In the genomic region with DNA sequence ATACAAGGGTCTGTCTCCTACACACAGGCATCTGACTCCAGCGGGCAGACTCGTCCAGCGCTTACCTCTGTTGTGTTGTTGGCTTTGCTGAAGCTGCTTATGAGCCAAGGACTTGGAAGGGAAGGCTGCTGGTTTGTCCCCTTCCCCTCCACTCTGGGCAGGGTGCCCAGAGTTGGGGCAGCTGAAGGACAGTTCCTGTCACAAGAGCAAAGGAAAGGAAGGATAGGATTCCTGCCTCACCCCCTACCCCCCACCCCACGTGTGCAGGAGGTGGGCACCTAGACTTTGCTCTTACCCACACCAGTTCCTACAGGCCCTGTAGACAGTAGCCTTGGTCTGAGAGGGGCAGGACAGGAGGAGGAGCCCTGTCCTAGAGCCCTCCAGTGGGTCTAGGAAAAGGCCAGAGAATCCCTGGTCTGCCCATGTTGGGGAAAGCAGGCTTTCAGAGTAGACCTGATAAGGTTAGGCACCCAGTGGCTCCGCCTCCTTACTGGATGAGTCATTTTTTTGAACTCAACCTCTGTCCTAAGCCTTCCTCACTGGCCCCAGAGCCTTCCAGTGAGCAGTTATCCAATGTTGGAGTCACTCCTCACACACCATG, we compare ENCODE assay signal across 18 mouse cellular contexts. TPM values are rescaled to one million over a fixed set of nuclear protein-coding genes. Genes with fewer than 3 reads are reported as not detected.
A peak's percentile ranks its signal among the peaks of the same experiment; 100 is the strongest.
DNase-seq lines count a peak whose midpoint lies in the region; ATAC-seq and TF ChIP-seq lines count a peak whose summit lies in the region.
"Had no signal": no experiment of that assay in that cellular context is flagged by ENCODE, and none has a peak within 500 bp of the region (broad histone marks: within the 10 kb centered on the region; RNA-seq: fewer than 3 reads in every experiment).

No protein-coding gene starts in this region.

- TF ChIP-seq EP300 in MEL (IDR thresholded peaks at IDR 0.05; ENCODE audit: low read depth in 1 of 2, low read length in 2 of 2), result no peak
- no peak for TF ChIP-seq EP300 in heart, postnatal 0 days (IDR thresholded peaks at IDR 0.05; ENCODE audit: low read depth)

- no peak overlapping the region for H3K4me3 ChIP-seq in kidney, embryonic 15.5 days (replicated peaks)
- H3K4me3 ChIP-seq in MEL (ENCODE audit: control insufficient read depth in 1 of 2, insufficient read depth in 1 of 2, low read depth in 2 of 2, low read length in 2 of 2), result no peak overlapping the region
- no peak overlapping the region for H3K4me3 ChIP-seq in heart, postnatal 0 days (ENCODE audit: low read depth, low read length)
- H3K4me3 ChIP-seq: erythroblast, embryonic 14.5 days; limb, embryonic 12.5 days; midbrain, embryonic 12.5 days; neural tube, embryonic 12.5 days had no signal

- no peak overlapping the region for H3K27ac ChIP-seq in kidney, embryonic 15.5 days
- H3K27ac ChIP-seq in MEL (ENCODE audit: control insufficient read depth, low read depth, low read length), result no peak overlapping the region
- H3K27ac ChIP-seq in heart, postnatal 0 days (ENCODE audit: low read depth), result peak overlapping the region; percentile 56
- H3K27ac ChIP-seq: limb, embryonic 12.5 days; midbrain, embryonic 12.5 days; neural tube, embryonic 12.5 days had no signal

- ATAC-seq in kidney, embryonic 15.5 days (replicated peaks; ENCODE audit: low FRiP score), result no peak
- peak; percentile 88 for ATAC-seq in heart, postnatal 0 days (ENCODE audit: insufficient read depth, low read depth)

- peaks cover 6% of the 10 kb centered on the region for H3K4me1 ChIP-seq in kidney, embryonic 15.5 days
- H3K4me1 ChIP-seq in MEL (ENCODE audit: control insufficient read depth in 1 of 2, insufficient read depth in 2 of 2, low read length in 2 of 2), result peaks cover 0 to 9% of the 10 kb centered on the region in 2 experiments; a peak in 3 of 4 replicates
- peaks cover 8% of the 10 kb centered on the region; the same call in 1 of the 2 replicates for H3K4me1 ChIP-seq in heart, postnatal 0 days (ENCODE audit: control insufficient read depth, insufficient read depth)

- H3K79me2 ChIP-seq in MEL (ENCODE audit: control insufficient read depth, insufficient read depth, low read length, poor library complexity), result no peaks in the 10 kb centered on the region

- H3K9ac ChIP-seq in kidney, embryonic 15.5 days, result no peak overlapping the region
- no peak overlapping the region for H3K9ac ChIP-seq in MEL (ENCODE audit: control insufficient read depth, low read depth, low read length, poor library complexity, severe bottlenecking)
- H3K9ac ChIP-seq in heart, postnatal 0 days (replicated peaks; ENCODE audit: low read depth, low read length), result no peak overlapping the region
- H3K9ac ChIP-seq: limb, embryonic 12.5 days; midbrain, embryonic 12.5 days; neural tube, embryonic 12.5 days had no signal

- DNase-seq in adrenal gland, postnatal 14 days, result peak; percentile 57
- DNase-seq in adrenal gland, adult 18-20 months (ENCODE audit: low spot score in 2 of 2), result no peak
- peak; percentile 30 for DNase-seq in kidney, postnatal 10 days
- DNase-seq in MEL (ENCODE audit: low read depth, low spot score), result peak; percentile 29
- DNase-seq in heart, postnatal 0 days (ENCODE audit: low spot score), result peak; percentile 61
- no peak for DNase-seq in thymus, postnatal 4 days
- no peak for DNase-seq in gastrocnemius, postnatal 14 days
- DNase-seq: layer of hippocampus, postnatal 36 days; spleen, adult 18-20 months had no signal

- no peaks in the 10 kb centered on the region for H3K36me3 ChIP-seq in kidney, embryonic 15.5 days
- peaks cover 0 to 2% of the 10 kb centered on the region in 2 experiments; a peak in 1 of 4 replicates for H3K36me3 ChIP-seq in MEL (ENCODE audit: control insufficient read depth in 1 of 2, insufficient read depth in 2 of 2, low read length in 2 of 2)
- H3K36me3 ChIP-seq in heart, postnatal 0 days (replicated peaks; ENCODE audit: control insufficient read depth, insufficient read depth, low read length), result no peaks in the 10 kb centered on the region
- H3K36me3 ChIP-seq: limb, embryonic 12.5 days; midbrain, embryonic 12.5 days; neural tube, embryonic 12.5 days had no signal

- intact Hi-C loops in gastrocnemius, postnatal 14 days (cut with DNase I; ENCODE audit: low total_unique reads), result no loop called here

- H3K4me2 ChIP-seq in kidney, embryonic 15.5 days, result no peak overlapping the region
- H3K4me2 ChIP-seq in heart, postnatal 0 days (ENCODE audit: low read depth, low read length), result 0 out of 2 replicates have a peak overlapping the region, but pooled peaks have one; percentile 1
- H3K4me2 ChIP-seq: limb, embryonic 12.5 days; midbrain, embryonic 12.5 days; neural tube, embryonic 12.5 days had no signal

- no peak for TF ChIP-seq POLR2A in MEL (IDR thresholded peaks at IDR 0.05; ENCODE audit: control insufficient read depth in 1 of 2, insufficient read depth in 1 of 2, low read depth in 1 of 2, low read length in 2 of 2, poor library complexity in 1 of 2)

- 66% methylated on average over 5 of the region's 5 CpGs for WGBS in kidney, embryonic 15.5 days
- WGBS in heart, postnatal 0 days, result 29% methylated on average over 5 of the region's 5 CpGs

- peaks cover 24% of the 10 kb centered on the region for H3K27me3 ChIP-seq in kidney, embryonic 15.5 days
- H3K27me3 ChIP-seq in MEL (ENCODE audit: control insufficient read depth in 1 of 2, insufficient read depth in 2 of 2, low read length in 2 of 2), result no peaks in the 10 kb centered on the region
- H3K27me3 ChIP-seq in heart, postnatal 0 days (ENCODE audit: control insufficient read depth, insufficient read depth, low read length), result peaks cover 24% of the 10 kb centered on the region

- no peak for TF ChIP-seq CTCF in MEL (IDR thresholded peaks at IDR 0.05 in 2 of 3, conservative IDR thresholded peaks at IDR 0.05 in 1 of 3; ENCODE audit: control insufficient read depth in 1 of 3, insufficient read depth in 1 of 3, low read depth in 2 of 3, low read length in 3 of 3, poor library complexity in 1 of 3, severe bottlenecking in 1 of 3)
- no peak for TF ChIP-seq CTCF in heart, postnatal 0 days (IDR thresholded peaks at IDR 0.05; ENCODE audit: low read depth)

- no peaks in the 10 kb centered on the region for H3K9me3 ChIP-seq in kidney, embryonic 15.5 days (replicated peaks)
- H3K9me3 ChIP-seq in MEL (replicated peaks; ENCODE audit: insufficient read depth, low read length), result no peaks in the 10 kb centered on the region
- no peaks in the 10 kb centered on the region for H3K9me3 ChIP-seq in heart, postnatal 0 days (replicated peaks; ENCODE audit: control insufficient read depth, low read length)
- H3K9me3 ChIP-seq: limb, embryonic 12.5 days; midbrain, embryonic 12.5 days; neural tube, embryonic 12.5 days had no signal

- no peak for TF ChIP-seq RAD21 in MEL (IDR thresholded peaks at IDR 0.05; ENCODE audit: low read depth, low read length)

TF ChIP-seq in MEL, 35 proteins besides CTCF, POLR2A, EP300 and RAD21:
- TF ChIP-seq MEF2A (IDR thresholded peaks at IDR 0.05; ENCODE audit: extremely low read depth, insufficient replicate concordance, low read depth, low read length, poor library complexity, severe bottlenecking) (no peak), CHD2 (IDR thresholded peaks at IDR 0.05; ENCODE audit: low read length) (no peak), MAFK (IDR thresholded peaks at IDR 0.05; ENCODE audit: borderline replicate concordance, low read depth, low read length) (no peak), MAX (IDR thresholded peaks at IDR 0.05; ENCODE audit: low read length) (no peak), MAZ (IDR thresholded peaks at IDR 0.05; ENCODE audit: low read depth, low read length) (no peak), MXI1 (IDR thresholded peaks at IDR 0.05; ENCODE audit: low read depth, low read length) (no peak), JUND (IDR thresholded peaks at IDR 0.05; ENCODE audit: low read depth, low read length) (no peak), GATA1 (IDR thresholded peaks at IDR 0.05; ENCODE audit: low read depth, low read length) (no peak)

RNA-seq across cellular contexts. Expression of a gene that starts 10.1 kb away (rescaled TPM):
- total RNA-seq in adrenal gland, postnatal 14 days (2021), result 1.3 and 1.4 TPM in 2 replicates
- total RNA-seq in adrenal gland, adult 18-20 months (2021), result 1 to 10 TPM; 1.6 TPM
- 0.06 and 0.10 TPM in 2 replicates for polyA plus RNA-seq in kidney, embryonic 15.5 days (2015; fragmentation: Nextera tagmentation; extraction: Ambion mirVana)
- total RNA-seq in MEL (2012; rRNA removed), result 0.04 TPM in 1 of 2 replicates, not detected in the other
- polyA plus RNA-seq in MEL (2012; ENCODE audit: insufficient read depth in 1 of 2, insufficient read length in 2 of 2, low read depth in 1 of 2, low replicate concordance in 2 of 2, missing spikeins in 1 of 2), result not detected
- not detected in 2 replicates for total RNA-seq in heart, postnatal 0 days (2014; rRNA removed; ENCODE audit: low replicate concordance)
- polyA plus RNA-seq in heart, postnatal 0 days (2015; fragmentation: Nextera tagmentation; extraction: Ambion mirVana), result not detected in 2 replicates
- under 1 TPM; 0.07 to 0.10 TPM for total RNA-seq in gastrocnemius, postnatal 14 days (2021)
- polyA plus RNA-seq: erythroblast, embryonic 14.5 days; limb, embryonic 12.5 days; liver, embryonic 16.5 days had no signal

RNA-seq across cellular contexts. Expression of a gene that starts 41.0 kb away (rescaled TPM):
- total RNA-seq in adrenal gland, postnatal 14 days (2021), result 0.59 and 1.1 TPM in 2 replicates
- 1 to 10 TPM; 1.0 to 2.2 TPM for total RNA-seq in adrenal gland, adult 18-20 months (2021)
- 0.08 TPM in 1 of 2 replicates, not detected in the other for polyA plus RNA-seq in kidney, embryonic 15.5 days (2015; fragmentation: Nextera tagmentation; extraction: Ambion mirVana)
- total RNA-seq in MEL (2012; rRNA removed), result not detected in 2 replicates
- under 1 TPM in 1 of 2 experiments, not detected in 1; 0.10 TPM for polyA plus RNA-seq in MEL (2012; ENCODE audit: insufficient read depth in 1 of 2, insufficient read length in 2 of 2, low read depth in 1 of 2, low replicate concordance in 2 of 2, missing spikeins in 1 of 2)
- not detected in 2 replicates for total RNA-seq in heart, postnatal 0 days (2014; rRNA removed; ENCODE audit: low replicate concordance)
- 0.05 TPM in 1 of 2 replicates, not detected in the other for polyA plus RNA-seq in heart, postnatal 0 days (2015; fragmentation: Nextera tagmentation; extraction: Ambion mirVana)
- not detected for total RNA-seq in gastrocnemius, postnatal 14 days (2021)
- total RNA-seq: ES-E14 had no signal
- polyA plus RNA-seq: erythroblast, embryonic 14.5 days; gonadal fat pad, adult 2 months; liver, embryonic 16.5 days; testis, adult 2 months had no signal

Comparison
In these comparisons a context has a peak if more than half of its experiments do, and no peak if none do; other contexts are left out.
1. DNase-seq: peak in adrenal gland, postnatal 14 days (single experiment), kidney, postnatal 10 days (single experiment), MEL (single experiment) and heart, postnatal 0 days (single experiment); none in adrenal gland, adult 18-20 months (0 of 2), thymus, postnatal 4 days (single experiment) and gastrocnemius, postnatal 14 days (single experiment).